Mouse (Mus musculus): ENCODE measurements around the gene Slc25a34. TPM values are rescaled to one million over a fixed set of nuclear protein-coding genes. Genes with fewer than 3 reads are reported as not detected.
A peak's percentile ranks its signal among the peaks of the same experiment; 100 is the strongest.

Slc25a34 gene
- polyA plus RNA-seq, 1 experiment from 2014 or later = 3.3 TPM

DNA sequence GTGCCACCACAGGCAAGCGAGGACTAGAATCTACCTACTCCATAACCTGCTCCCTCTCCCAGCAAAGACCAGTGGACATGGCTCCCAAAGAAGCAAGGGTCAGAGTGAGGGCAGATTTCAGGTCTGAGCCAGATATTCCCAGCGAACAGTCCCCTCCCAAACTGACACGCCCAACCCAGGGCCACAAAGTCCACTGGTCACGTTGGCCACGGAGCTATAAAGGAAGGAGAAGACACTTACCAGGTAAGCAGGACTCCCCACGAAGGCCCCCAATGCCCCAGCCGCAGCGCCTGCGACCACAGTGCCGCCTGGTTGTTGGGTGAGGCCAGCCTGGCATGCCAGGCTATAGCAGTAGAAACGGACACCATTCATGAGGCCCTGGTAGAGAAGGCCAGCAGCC, 584 bp downstream of the Slc25a34 start:
- Histone ChIP-seq H3K36me3 (peaks cover 14% of the 10 kb centered on the region), H3K4me2 (replicated peaks) (peak overlapping the region; percentile 43), H3K27ac (peak overlapping the region; percentile 51; the same call in 1 of the 2 replicates), H3K9ac (no peak overlapping the region), H3K27me3 (replicated peaks) (no peaks in the 10 kb centered on the region), H3K4me1 (replicated peaks) (peaks cover 19% of the 10 kb centered on the region), H3K4me3 (replicated peaks) (peak overlapping the region; percentile 9; the same call in 1 of the 2 replicates), H3K9me3 (no peaks in the 10 kb centered on the region)
- WGBS = 61% methylated on average over 11 of the region's 11 CpGs
- ATAC-seq = peak; percentile 29

- 0 out of 2 replicates have a peak overlapping the region, but pooled peaks have one; percentile 9 for H3K4me3 ChIP-seq (replicated peaks)
- H3K9ac ChIP-seq = no peak overlapping the region
- peaks cover 10% of the 10 kb centered on the region for H3K36me3 ChIP-seq
- H3K4me1 ChIP-seq (replicated peaks) = peaks cover 23% of the 10 kb centered on the region
- H3K27ac ChIP-seq = peak overlapping the region; percentile 51; the same call in 1 of the 2 replicates
- no peak for ATAC-seq
- peak overlapping the region; percentile 43; the same call in 1 of the 2 replicates for H3K4me2 ChIP-seq (replicated peaks)
- WGBS = 85% methylated on average over 5 of the region's 5 CpGs
- H3K9me3 ChIP-seq = no peaks in the 10 kb centered on the region
- H3K27me3 ChIP-seq (replicated peaks) = no peaks in the 10 kb centered on the region
Measured at GRCm38 (mm10) chr4:141622580-141622979, 1.0 kb downstream of the Slc25a34 start.

GRCm38 (mm10) chr4:141622091-141622490, 1.5 kb downstream of the Slc25a34 start:
- Histone ChIP-seq H3K27me3 (replicated peaks) (no peaks in the 10 kb centered on the region), H3K27ac (no peak overlapping the region), H3K4me1 (replicated peaks) (peaks cover 28% of the 10 kb centered on the region), H3K4me3 (replicated peaks) (no peak overlapping the region), H3K9ac (no peak overlapping the region), H3K36me3 (peaks cover 8% of the 10 kb centered on the region; the same call in 1 of the 2 replicates), H3K4me2 (replicated peaks) (peak overlapping the region; percentile 43; the same call in 1 of the 2 replicates), H3K9me3 (no peaks in the 10 kb centered on the region)
- WGBS = 78% methylated on average over 8 of the region's 8 CpGs
- ATAC-seq = no peak

DNA sequence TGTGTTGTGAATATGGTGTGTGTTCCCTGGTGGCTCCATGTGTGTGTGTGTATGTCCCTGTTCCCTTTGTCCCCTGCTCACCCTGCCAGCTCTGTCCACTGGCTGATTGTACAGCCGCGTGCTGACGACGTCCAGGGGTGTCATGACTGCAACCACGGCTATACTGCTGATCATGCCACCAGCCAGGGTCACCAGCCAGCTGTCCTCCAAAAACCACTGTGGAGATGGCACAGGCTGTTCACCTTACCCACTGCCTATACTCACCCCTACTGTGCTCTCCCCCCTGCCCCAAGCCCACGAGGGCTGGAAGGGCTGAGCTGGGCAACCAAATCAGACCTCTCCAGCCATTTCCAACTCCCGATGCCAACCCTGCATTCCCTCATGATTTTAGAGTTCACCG, 2.3 kb downstream of the Slc25a34 start:
- H3K4me2 ChIP-seq (replicated peaks) = no peak overlapping the region
- 87% methylated on average over 8 of the region's 8 CpGs for WGBS
- ATAC-seq = no peak

GRCm38 (mm10) chr4:141619299-141619883, 4.2 kb downstream of the Slc25a34 start:
- no peaks in the 10 kb centered on the region for H3K9me3 ChIP-seq
- H3K4me1 ChIP-seq (replicated peaks) = peaks cover 28% of the 10 kb centered on the region
- no peaks in the 10 kb centered on the region for H3K27me3 ChIP-seq (replicated peaks)
- H3K4me3 ChIP-seq (replicated peaks) = no peak overlapping the region
- no peak for ATAC-seq
- WGBS = 82% methylated on average over 9 of the region's 9 CpGs
- H3K27ac ChIP-seq = peak overlapping the region; percentile 56; the same call in 1 of the 2 replicates
- H3K9ac ChIP-seq = no peak overlapping the region
- peak overlapping the region; percentile 37; the same call in 1 of the 2 replicates for H3K4me2 ChIP-seq (replicated peaks)
- H3K36me3 ChIP-seq = no peaks in the 10 kb centered on the region

More for the DNA sequence above, 2.3 kb downstream of the Slc25a34 start:
- Histone ChIP-seq H3K27ac (no peak overlapping the region), H3K9ac (no peak overlapping the region), H3K9me3 (no peaks in the 10 kb centered on the region), H3K4me3 (replicated peaks) (no peak overlapping the region), H3K27me3 (replicated peaks) (no peaks in the 10 kb centered on the region), H3K4me1 (replicated peaks) (peaks cover 28% of the 10 kb centered on the region), H3K36me3 (peaks cover 3% of the 10 kb centered on the region; the same call in 1 of the 2 replicates)

DNA sequence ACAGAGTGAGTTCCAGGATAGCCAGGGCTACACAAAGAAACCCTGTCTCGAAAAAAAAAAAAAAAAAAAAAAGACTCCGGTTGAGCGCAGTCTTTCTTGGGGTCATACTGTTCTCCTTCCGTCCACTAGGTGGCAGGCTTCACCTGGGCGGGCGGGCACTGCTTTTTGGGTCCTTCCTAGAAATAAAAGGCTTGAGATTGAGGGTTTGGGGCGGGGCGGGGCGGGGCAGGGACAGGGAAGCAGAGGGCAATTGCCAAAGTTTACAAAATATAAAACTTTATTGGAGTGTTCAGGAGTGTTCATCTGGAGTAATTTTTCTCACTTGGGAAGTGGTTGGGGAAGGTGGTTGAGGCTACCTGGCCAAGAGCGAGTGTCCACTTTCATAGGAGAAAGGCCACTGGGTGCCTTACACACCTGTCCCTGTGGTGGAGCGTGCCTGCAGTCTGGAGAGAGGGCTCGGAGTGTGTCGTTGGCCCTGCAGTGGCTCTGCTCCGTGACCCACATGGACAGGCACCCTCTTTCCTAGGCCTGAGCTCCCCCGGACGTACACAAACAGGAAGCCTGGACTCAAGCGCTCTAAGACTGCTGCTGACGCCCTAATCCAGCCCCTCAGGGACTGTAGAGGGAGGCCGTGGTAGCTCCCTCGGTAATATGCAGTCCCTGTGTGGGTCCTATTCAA, 4.9 kb downstream of the Slc25a34 start, which contains the start of gene Tmem82:
Tmem82 (minus strand) TSS at position 69 of the 679 bp plus-strand sequence.
- Histone ChIP-seq H3K9me3 (no peaks in the 10 kb centered on the region), H3K4me1 (replicated peaks) (peaks cover 24% of the 10 kb centered on the region), H3K4me3 (replicated peaks) (peak within 1 kb of the TSS; percentile 42), H3K27me3 (replicated peaks) (no peaks in the 10 kb centered on the region), H3K9ac (peak within 1 kb of the TSS; percentile 58), H3K36me3 (no peaks in the 10 kb centered on the region), H3K27ac (peak within 1 kb of the TSS; percentile 56), H3K4me2 (replicated peaks) (peak within 1 kb of the TSS; percentile 71)
- 24% methylated on average over 20 of the region's 20 CpGs for WGBS
- ATAC-seq = peak; percentile 26

- no peaks in the 10 kb centered on the region for H3K9me3 ChIP-seq
- WGBS = 11% methylated on average over 22 of the region's 22 CpGs
- H3K36me3 ChIP-seq = no peaks in the 10 kb centered on the region
- peaks cover 17% of the 10 kb centered on the region for H3K4me1 ChIP-seq (replicated peaks)
- peak overlapping the region; percentile 71 for H3K4me2 ChIP-seq (replicated peaks)
- no peaks in the 10 kb centered on the region for H3K27me3 ChIP-seq (replicated peaks)
- peak overlapping the region; percentile 42 for H3K4me3 ChIP-seq (replicated peaks)
- H3K9ac ChIP-seq = peak overlapping the region; percentile 58
- H3K27ac ChIP-seq = peak overlapping the region; percentile 44
- ATAC-seq = peak; percentile 78
Measured at GRCm38 (mm10) chr4:141617863-141618564, 5.6 kb downstream of the Slc25a34 start.

DNA sequence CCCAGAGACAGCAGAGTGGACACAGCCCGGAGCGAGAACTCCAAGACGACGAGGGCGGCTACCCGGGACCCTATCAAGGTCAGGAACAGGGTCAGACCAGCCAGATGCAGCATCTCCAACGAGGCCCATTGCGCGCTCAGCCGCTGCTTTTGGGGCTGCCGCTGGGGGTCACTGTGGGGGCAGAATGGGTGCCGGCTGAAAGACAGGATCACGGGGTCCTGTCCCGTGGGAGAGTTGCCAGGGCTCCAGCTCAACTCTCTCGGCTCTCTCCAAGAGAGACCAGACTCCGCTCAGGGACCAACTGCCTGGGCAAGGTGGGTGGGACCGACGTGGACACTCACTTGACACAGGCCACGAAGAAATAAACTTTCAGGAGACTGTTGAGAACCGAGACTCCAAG, 6.3 kb downstream of the Slc25a34 start:
- 3% methylated on average over 20 of the region's 20 CpGs for WGBS
- peaks cover 17% of the 10 kb centered on the region for H3K4me1 ChIP-seq (replicated peaks)
- peak overlapping the region; percentile 58 for H3K9ac ChIP-seq
- H3K4me2 ChIP-seq (replicated peaks) = peak overlapping the region; percentile 71
- H3K9me3 ChIP-seq = no peaks in the 10 kb centered on the region
- H3K36me3 ChIP-seq = no peaks in the 10 kb centered on the region
- peak overlapping the region; percentile 44 for H3K27ac ChIP-seq
- peak; percentile 50 for ATAC-seq
- peak overlapping the region; percentile 42 for H3K4me3 ChIP-seq (replicated peaks)
- no peaks in the 10 kb centered on the region for H3K27me3 ChIP-seq (replicated peaks)

GRCm38 (mm10) chr4:141616811-141617210, 6.8 kb downstream of the Slc25a34 start:
- Histone ChIP-seq H3K36me3 (no peaks in the 10 kb centered on the region), H3K4me1 (replicated peaks) (peaks cover 17% of the 10 kb centered on the region), H3K27me3 (replicated peaks) (no peaks in the 10 kb centered on the region), H3K27ac (no peak overlapping the region), H3K4me3 (replicated peaks) (peak overlapping the region; percentile 42; the same call in 1 of the 2 replicates), H3K9ac (no peak overlapping the region), H3K4me2 (replicated peaks) (peak overlapping the region; percentile 71), H3K9me3 (no peaks in the 10 kb centered on the region)
- ATAC-seq = no peak
- 73% methylated on average over 6 of the region's 6 CpGs for WGBS

DNA sequence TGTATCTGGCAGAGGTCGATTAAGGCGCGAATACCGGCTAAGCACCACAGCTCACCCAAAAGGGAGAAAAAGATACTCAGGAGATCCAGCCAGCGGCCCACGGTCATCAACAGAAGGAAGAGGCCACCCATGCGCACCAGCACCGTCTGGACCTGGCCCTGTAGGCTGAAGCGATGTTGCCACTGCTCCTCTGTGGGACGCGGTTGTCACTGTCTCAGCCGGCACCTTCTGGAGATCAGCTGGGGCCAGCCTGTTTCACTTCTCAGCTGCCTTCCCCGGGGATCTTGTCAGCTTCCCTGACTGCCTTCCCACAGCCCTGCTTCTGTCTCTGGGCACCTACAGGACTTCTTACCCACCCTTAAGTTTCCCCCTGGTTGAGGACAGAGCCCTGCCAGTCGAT, 8.7 kb downstream of the Slc25a34 start:
- Histone ChIP-seq H3K9me3 (no peaks in the 10 kb centered on the region), H3K36me3 (no peaks in the 10 kb centered on the region), H3K4me1 (replicated peaks) (peaks cover 17% of the 10 kb centered on the region), H3K4me3 (replicated peaks) (no peak overlapping the region), H3K4me2 (replicated peaks) (no peak overlapping the region), H3K27ac (no peak overlapping the region), H3K9ac (no peak overlapping the region), H3K27me3 (replicated peaks) (no peaks in the 10 kb centered on the region)
- ATAC-seq = no peak
- WGBS = 81% methylated on average over 14 of the region's 14 CpGs

- ATAC-seq = no peak
- no peak overlapping the region for H3K4me3 ChIP-seq (replicated peaks)
- H3K36me3 ChIP-seq = no peaks in the 10 kb centered on the region
- no peak overlapping the region for H3K4me2 ChIP-seq (replicated peaks)
- no peak overlapping the region for H3K27ac ChIP-seq
- 72% methylated on average over 6 of the region's 6 CpGs for WGBS
- H3K9ac ChIP-seq = no peak overlapping the region
- H3K4me1 ChIP-seq (replicated peaks) = peaks cover 8% of the 10 kb centered on the region
- H3K9me3 ChIP-seq = no peaks in the 10 kb centered on the region
- H3K27me3 ChIP-seq (replicated peaks) = no peaks in the 10 kb centered on the region
Measured at GRCm38 (mm10) chr4:141609538-141609937, 14.1 kb downstream of the Slc25a34 start.

DNA sequence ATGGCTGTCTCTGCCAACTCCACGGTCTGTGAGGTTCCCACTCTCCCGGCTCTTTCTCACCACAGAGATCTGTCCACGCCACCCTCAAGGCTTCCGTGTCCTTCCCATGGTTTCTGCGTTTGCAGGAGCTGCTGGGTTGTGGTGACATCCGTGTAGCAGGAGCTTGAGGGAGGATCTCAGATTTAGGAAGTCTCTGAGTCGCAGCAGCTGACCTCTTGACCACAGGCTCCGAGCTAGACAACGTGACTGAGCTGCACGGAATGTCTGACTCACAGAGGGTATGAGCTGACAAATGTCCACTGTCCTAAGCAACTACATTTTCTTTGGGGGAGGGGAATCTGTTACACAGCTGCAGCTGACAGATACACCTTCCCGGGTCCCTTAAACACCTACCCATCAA, 17.8 kb downstream of the Slc25a34 start, which contains the start of gene Fblim1:
Fblim1 (minus strand) TSS at position 236 of the 400 bp plus-strand sequence.
- no peaks in the 10 kb centered on the region for H3K9me3 ChIP-seq
- no peak within 1 kb of the TSS for H3K9ac ChIP-seq
- H3K4me1 ChIP-seq (replicated peaks) = peaks cover 19% of the 10 kb centered on the region
- H3K27me3 ChIP-seq (replicated peaks) = no peaks in the 10 kb centered on the region
- H3K27ac ChIP-seq = 0 out of 2 replicates have a peak within 1 kb of the TSS, but pooled peaks have one; percentile 13
- ATAC-seq = no peak
- no peak within 1 kb of the TSS for H3K4me3 ChIP-seq (replicated peaks)
- 75% methylated on average over 11 of the region's 11 CpGs for WGBS
- no peaks in the 10 kb centered on the region for H3K36me3 ChIP-seq
- H3K4me2 ChIP-seq (replicated peaks) = no peak within 1 kb of the TSS

Data from intestine, embryonic 15.5 days (tissue).